Mouse (Mus musculus) megakaryocyte, embryonic 14.5 days (primary cell): ENCODE measurements around the gene Dbnl.

Experiments used
- FLI1 ChIP-seq: IDR thresholded peaks from 2 replicates; pipeline ENCODE4 v1.6.1; 2012; ENCODE audit warnings: low read length, inconsistent platforms, mixed read lengths
- GATA1 ChIP-seq: IDR thresholded peaks from 3 replicates; pipeline ENCODE4 v1.6.1; 2012; ENCODE audit warnings: mixed read lengths, low read length, inconsistent platforms, borderline replicate concordance

DNA sequence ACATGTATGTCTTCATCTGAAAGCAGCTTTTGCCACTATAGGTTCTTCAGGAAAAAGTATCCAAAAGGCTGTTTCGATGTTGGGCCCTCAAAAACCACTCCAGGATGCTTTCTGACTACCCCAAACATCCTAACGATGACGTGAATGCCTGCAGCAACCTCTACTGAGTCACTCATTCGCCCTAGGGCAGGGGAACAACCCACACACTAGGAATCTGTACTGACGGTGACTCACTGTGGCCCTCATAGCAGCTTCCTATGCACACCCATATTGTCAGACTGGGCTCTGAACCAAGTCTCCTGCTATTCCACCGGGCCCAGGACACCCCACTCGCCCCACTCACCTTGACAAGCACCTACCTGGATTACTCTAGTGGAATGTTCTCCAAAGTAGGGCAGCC lies 46.8 kb downstream of the Dbnl start:
- no peak for TF ChIP-seq GATA1
- TF ChIP-seq FLI1, result no peak
